Mouse (Mus musculus) right cerebral cortex, adult 2 months (tissue): ENCODE data around the gene Gnb3.

Experiments used
- DNase-seq, 2 experiments: peaks; one replicate each; pipeline ENCODE4 v3.0.0; 2021 to 2022; ENCODE audit warnings: low spot score in 2 of 2

Gnb3 gene

DNA sequence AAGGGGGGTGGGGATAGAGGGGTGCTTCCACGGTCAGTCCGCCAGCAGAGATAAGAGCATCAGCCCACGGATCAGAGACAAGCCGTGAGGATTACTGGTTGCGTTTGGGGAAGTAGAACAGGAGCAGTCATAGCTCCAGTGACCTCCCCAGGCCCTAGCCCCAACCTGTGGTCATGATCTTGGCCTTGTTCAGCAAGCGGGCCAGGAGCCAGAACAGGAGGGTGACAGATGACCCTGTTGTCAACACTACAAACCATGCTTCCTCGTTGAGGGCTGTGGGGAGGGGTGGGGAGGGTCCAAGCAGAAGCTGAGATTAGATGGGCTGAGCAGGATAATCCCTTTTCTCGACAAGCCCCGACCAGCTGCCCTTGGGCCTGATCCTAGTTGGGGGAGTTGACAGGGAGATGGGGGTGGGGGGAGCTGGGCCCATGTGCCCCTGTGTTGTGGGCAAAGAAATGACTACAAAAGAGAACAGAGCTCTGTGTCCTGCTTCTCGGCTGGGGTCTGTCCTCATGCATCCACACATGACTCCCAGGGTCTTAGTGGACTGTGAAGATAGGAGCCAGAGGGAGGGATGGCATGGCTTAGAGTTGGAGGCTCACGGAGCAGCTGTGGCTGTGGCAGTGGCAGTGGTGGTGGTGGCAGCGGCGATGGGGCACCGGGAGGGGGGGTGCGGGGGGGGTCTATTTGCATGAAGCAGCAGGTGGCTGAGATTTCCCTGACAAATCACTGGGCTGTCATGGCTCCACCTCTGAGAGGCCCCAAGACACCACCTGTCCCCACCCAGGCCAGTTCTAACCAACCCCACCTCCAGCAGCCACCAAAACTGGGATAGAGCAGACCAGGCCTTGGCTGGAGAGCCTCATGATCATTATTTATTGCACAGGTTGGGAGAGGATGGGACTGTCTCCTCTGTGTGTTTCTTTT is at the start of gene Gnb3:
Gene Gnb3, minus strand, starts transcription at position 35 of the 927 bp plus-strand sequence.
- no peak for DNase-seq

DNA sequence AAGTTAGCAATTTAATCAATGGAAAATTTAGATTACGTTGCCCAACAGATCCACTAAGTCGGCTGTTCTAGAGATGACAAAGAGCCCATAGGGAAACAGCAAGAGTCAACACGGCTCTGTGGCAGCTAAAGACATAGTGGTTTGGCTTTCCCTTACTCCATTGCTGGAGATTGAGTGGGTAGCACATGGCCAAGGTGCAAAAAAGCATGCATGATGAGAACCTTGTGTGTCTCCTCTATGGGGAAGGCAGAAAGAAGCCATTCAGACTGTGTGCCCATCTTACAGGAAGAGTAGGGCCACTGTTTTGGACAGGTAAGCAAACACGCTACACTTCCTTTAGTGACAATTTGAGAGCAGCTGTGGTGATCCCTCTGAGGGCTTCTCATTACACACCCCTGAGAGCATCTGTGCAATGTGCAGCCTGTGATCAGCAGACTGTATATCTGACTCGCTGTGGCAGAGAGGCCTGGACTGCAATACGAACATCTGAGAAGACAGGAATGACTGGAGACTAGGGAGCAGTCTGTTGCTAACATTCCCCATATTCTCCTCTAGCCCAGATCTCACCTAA is 48.6 kb upstream of the Gnb3 start:
- DNase-seq, result no peak

DNA sequence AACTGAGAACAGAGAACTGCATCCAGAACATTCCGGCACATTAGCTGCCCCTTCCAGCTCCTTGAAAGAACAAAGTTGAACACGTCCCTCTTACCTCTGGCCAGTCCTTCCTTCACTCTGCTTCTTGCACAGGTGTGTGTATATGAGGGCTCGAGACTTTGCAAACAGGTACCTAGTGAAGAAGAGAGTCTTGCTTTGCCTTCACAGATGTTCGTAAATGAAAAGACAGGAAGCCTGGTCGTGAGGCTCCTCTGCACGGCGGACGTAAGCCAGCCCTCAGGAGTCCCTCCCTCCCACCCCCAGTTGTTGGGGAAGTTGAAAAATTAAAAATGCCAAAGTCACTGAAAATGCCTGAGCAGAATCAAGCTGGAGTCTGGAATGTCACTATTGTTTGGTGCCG is 47.9 kb upstream of the Gnb3 start, which contains the start of gene Cd4:
Gene Cd4, minus strand, starts transcription at position 236 of the 400 bp plus-strand sequence.
- DNase-seq, result no peak

DNA sequence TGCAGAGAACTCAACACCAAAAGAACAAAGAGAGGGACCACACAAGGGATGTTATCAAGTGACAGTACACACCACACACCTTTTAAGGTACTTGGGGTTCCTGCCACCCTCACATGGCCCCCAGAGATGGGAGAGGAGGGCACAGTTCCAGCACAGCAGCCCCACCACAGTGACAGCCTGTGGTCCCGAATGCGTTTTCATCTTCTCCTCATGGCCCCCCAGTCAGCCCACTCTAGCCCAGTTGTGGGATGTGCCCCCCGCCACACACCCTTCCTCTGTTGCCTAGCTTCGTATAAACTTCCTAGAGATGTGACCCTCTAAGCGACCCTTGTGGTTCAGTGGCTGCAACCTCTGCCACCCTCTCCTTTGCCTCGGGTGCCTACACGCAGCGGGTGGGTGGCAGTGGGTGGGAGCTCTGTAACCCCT is 45.9 kb upstream of the Gnb3 start:
- DNase-seq, result no peak

DNA sequence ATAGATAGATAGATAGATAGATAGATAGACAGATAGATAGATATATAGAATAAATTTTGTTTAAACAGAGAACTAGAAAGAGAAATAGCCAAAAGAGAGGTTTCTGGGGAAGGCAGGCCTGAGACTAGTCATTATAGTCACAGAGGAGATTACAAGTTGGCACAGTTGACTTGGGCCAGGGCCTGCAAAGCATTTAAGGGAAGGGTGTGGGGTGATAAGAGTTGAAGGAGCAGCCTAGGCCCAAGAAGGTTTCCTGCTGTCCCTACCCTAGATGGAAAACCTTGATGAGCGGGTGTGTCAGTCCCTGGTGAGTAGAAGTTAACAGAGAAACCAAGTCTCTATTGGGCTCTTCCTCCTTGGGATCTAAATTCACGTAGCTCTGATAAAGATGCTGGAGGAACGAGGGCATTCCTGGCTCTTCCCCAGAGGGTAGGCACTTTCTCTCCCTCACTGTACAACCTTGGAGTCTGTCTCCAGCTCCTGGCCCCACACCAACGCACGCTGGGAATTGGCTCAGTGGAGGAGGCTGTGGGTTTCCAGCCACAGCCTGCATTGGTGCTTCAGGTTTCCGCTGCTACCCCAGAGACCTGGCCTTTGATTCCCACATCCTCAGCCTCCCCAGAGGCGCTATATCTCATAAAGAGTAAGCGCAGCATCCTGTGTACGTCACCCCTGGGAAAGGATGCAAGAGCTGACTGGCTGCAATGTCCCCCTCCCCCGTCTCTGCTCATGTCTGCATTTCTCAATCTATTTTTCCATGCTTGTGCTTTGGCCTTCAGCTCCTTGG is 44.8 kb upstream of the Gnb3 start:
- no peak for DNase-seq

DNA sequence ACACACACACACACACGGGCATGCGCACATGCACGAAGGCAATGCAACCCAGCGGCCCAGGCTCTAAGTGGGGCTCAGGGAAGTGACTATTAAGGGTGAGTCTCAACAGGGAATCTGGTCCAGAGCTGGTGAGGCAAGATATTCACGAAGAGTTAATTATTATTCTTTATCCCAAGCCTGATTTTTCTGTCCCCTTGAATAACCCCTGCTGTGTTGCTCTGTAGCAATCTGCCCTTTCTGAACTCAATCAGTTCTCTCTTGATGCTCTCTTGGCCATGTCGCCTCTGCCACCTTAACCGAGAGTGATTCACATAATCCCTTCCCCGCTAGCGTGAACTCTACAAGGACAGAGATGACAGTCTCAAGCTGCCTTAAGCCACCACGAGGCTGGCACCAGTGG is 43.3 kb upstream of the Gnb3 start:
- DNase-seq, result no peak

DNA sequence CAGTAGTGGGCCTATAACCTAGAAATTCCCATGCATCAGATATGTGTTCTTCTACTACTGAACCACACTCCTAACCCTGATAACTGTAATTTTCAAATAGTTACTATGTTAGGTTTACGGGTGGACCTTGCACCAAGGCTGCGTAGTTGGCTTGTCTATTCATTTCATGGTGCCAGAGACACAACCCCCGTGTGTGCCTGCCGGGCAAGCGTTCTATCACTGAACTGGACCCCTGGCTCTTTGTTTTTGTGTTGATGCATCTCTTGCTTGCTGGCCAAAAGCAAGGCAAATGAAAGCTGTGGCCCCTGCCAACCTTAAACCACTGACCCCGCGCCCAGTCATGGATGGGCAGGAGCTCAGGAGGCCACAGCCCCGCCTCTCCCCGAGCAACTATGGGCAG is 41.7 kb upstream of the Gnb3 start:
- no peak for DNase-seq

DNA sequence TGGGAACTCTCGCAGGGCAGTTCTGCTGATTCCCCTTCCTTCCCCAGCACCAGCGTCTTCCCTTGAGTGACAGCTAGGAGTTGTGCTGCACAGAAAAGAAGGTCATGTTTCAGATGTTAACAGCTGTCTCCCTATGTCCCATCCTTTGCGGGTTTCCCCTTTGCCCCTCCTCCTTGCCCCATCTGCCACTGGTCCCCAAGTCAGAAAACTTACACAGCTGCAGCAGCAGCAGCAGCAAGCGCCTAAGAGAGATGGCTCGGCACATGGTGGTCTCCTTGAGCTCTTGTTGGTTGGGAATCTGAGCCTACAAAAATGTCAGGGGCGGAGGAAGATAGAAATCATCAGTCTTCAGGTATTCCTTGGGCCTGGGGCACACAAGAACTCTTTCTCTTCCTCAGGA is 39.3 kb upstream of the Gnb3 start:
- no peak for DNase-seq

DNA sequence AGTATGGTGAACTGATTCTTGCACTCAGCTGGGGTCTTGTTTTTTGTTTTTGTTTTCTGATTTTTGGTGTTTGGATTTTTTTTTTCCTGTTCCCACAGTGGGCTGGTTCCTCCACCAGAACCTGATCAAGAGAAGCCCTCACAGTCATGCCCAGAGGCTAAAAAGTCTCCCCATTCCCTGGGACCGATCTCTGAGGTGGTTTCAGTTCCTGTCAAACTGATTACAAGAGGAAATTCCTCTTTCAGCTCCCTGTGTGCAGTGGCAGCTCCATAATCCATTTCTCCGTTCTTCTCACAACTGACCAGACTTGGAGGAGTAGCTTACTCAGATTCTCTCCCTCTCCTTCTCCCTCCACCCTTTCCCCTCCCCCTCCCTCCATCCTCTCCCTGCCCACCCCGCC is 34.3 kb upstream of the Gnb3 start:
- no peak for DNase-seq

DNA sequence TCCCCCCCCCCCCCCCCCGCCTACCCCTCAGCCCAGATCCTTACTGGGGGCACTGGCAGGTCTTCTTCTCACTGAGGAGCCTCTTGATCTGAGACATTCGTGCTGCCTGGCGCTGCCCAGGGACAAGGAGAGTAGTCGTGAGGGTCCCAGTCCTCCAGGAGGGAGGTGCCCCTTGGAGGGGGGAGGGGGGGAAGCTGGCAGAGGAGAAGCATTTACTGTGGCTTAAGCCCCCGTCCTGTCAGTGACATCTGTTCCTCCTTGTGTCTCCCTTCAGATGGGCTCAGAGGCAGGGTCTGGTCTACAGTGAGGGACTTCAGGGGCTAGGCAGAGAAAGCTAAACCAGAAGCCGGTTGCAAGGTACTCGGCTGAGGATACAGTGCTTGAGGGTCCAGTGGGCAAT is 26.5 kb upstream of the Gnb3 start:
- DNase-seq, result no peak

DNA sequence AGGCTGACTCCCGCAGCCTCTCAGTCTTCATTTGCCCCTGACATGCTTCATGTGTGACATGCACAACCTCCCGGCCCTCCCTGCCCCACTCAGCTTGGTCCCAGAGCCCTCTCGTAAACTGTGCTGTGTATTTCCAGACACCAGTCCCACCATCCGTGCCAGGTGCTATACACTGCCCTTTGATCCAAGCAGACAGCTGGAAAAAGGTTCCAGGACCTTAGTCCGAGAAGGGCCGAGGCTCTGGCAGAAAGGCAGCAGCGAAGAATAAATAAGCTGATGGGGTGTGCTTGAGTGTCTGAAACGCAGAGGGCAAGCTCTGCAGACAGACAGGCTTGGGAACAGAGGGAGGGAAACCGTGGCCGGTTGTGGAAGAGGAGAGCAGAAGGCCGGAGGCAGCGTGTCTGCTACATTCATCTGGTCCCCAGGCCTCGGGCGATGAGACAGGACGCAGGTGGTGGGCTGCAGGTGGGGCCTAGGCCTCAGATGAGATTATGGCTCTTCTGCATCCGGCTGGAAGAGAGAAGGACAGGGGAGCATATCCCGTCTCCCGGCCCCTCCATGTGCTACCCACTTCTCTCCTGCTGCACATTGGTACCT is 25.8 kb upstream of the Gnb3 start:
- no peak for DNase-seq

DNA sequence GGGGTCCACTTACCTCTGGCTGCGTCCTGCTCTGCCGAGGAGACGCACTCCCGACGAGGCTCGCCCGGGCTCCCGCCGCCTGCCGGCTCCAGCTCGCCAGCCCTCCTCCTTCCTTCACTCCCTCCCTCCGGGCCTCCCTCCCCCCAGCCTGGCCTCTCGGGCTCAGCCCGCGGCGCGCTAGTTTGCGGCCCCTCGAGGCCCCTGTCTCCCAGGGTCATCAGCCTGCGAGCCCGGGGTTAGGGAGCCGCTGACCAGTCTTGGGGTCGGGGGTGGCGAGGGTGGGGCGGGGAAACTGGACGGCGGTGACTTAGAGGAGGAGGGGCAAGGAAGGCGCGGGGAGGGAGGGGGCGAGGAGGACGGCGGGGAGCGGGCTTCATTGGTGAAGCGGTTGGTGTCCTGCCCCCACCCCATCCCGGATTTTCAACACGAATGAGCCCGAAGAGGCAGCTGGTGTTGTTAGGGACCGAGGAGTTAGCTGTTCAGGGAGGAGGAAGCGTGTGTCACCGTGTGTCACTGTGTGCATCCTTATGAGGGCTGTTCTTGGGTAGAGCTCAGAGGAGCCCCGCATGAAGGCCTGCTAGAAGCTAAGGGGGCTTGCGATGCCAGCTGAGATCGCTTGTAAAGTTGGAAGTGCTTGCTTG is 23.7 kb upstream of the Gnb3 start, which contains the start of gene Gpr162:
Gene Gpr162, minus strand, starts transcription at position 326 of the 641 bp plus-strand sequence.
- DNase-seq, result peak; percentile 75 to 76

DNA sequence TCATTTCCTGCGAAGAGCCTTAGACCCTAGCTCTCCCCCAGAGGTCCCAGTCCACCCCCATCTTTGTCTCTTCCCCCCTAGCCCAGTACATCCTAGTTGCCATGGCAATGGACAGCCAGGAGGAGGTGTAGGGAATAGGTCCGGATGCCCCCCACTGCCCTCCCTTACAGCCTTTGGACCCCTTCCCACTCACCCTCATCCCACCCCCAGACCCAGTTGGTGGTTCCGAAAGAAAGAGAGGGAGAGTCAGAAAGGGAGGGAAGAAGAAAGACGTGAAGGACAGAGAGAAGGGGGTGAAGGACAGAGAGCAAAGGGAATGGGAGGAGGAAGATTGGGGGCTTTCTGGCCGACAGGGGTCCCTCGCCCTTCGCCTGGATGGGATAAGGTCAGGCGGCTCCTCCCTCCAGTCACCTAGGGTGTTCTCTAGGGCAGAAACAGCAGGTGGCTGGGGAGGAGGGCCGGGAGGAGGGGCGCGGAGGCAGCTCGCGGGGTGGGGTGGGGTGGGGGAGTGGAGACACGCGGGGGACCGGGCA is 23.1 kb upstream of the Gnb3 start:
- peak; percentile 15 to 25 for DNase-seq

DNA sequence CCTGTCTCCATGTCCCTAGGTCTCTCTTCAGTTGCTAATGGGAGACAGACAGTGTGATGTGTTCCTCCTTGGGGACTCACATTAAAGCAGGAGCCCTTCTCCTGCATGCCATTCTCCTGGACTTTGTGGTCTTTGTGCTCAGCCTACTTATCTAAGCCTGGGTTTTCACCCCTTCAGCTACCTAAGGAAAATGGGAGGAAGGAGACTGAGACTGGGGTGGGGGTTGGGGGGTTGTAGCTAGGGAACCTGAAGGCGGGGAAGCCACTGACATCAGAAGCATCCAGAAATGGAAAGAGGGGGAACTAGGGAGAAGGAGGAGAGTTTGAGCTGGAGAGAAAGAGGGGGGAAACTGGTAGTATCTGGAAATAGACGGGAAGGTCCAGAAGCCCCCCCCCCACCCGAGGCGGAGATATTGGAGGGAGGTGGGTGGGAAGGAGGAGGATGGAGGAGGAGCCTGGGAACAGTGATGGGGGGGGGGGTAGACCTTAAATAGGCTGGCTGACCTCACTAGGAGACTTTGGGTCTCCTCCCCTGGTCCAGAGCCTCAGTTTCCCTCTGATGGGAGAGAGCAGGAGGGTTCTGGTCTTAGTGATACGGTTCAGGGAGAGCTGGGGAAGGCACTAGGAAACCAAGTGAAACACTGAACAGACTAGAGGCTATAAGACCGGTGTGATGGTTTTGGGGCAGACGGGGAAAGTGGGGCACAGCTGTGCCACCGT is 22.5 kb upstream of the Gnb3 start:
- peak; percentile 39 to 51 for DNase-seq

DNA sequence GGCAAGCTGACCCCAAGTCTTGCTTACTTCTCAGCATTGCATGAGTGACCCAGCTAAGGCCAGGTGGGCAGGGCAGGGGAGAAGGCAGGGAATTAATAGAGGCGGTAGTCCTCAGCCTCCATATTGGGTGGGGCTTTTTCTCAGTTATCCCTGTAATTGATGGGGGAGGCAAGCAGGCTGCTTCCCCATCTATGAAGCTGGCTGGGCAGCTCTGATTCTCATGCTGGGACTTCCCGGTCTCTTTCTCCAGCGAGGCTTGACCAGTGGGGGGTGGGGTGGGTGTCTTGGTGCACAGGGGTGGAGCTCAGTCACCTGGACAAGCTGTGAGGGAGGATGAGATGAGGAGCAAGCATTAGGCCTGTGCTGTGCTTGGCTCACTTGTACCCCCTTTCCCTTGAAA is 21.7 kb upstream of the Gnb3 start:
- DNase-seq, result peak in 1 of 2 experiments; percentile 20

DNA sequence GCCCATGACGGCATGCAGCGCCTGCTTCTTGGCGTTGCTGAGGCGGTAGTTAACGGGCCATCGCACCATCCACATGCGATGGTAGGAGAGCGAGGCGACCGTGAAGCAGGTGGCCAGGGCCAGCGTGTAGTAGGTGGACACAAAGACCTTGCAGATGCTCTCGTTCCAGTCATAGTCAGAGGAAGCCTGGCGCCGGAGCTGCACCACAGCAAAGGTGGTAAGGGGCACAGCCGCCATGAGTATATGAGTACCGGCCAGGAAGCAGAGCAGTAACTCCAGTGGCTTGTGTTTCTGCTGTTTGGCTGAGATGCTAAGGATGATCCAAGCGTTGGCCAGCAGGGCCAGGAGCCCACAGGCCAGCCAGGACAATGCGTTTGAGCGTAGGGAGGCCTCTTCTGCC is 21.2 kb upstream of the Gnb3 start:
- DNase-seq, result peak in 1 of 2 experiments; percentile 41

DNA sequence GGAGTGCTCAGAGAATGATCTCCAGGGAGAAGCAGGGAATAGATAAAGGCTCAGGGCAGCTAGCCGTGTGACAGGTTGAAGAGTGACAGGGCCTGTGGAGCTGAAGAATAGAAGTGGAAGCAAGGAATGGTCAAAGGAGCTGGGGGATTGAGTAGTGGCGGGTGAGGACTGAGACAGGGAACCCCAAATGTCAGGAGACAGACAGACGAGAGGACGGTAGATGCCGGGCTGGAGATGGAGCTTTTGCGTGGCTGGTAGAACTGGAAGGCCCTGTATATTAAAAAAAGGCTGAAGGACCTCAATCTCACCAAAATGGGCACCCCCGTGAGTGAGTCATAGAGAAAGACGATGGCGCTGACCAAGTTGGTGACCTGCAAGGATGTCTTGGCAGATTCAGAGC is 20.4 kb upstream of the Gnb3 start:
- peak in 1 of 2 experiments; percentile 12 for DNase-seq

DNA sequence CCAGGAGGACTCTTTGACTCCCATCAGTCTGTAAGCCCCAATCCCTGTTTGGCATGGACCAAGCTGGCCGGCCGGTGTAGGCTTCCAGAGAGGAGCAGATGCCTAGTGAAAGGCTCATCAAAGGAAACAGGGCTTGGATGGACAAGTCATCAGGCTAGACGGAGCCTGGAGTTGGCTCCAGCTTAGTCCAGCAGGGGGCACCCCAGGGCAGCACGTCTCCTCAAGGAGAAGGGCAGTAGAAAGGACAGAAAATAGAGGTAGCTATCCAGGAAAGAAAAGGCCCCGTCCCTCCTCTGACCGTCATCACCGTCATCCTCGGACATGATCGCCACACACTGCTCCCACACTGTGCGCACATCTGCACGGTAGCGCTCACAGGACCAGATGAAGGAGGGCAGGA is 19.6 kb upstream of the Gnb3 start:
- DNase-seq, result peak; percentile 91 to 93

DNA sequence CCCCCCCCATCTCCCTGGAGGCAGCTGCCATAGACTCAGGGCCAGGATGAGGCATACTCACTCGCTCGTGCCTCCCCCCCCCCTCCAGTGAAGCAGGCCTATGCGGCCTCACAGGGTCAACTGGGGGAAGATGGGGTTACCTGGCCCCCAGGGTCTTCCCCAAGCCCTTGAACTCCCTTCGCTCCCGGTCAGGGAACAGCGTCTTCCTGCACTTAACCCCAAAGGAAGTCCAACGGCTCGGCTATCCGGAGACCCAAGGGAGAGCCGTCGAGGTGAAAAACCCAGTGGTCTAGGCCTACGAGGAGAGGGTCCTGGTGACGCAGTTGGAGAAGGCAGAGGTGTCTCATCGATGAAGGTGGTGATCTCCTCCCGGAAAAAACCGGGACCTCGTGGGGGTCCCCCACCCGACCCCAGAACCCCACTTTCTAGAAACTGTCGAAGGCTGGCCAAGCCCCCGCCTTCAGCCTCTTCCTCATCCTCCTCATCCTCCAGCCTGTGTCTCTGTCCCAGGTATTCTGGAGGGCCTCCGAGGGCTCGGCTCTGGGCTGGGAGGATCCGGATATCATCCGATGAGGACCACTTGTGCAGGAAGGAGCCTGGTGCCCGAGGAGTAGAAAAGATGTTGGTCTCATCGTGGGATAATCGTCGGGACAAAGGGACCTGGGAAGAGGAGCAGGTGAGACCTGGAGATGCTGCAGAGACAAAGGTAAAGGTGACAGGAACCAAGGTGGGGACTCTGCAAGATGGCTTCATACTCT is 18.7 kb upstream of the Gnb3 start:
- no peak for DNase-seq
